Mouse (Mus musculus) kidney, embryonic 15.5 days (tissue): Measurements from ENCODE around the gene Vmn1r28. TPM values are rescaled to one million over a fixed set of nuclear protein-coding genes. Genes with fewer than 3 reads are reported as not detected.
"Not testable (repeated sequence)": the region's sequence is repeated elsewhere in the genome, so short reads cannot be mapped to it uniquely, and the experiment has no call there.

ENCODE experiments used
- ATAC-seq: fragments of 200-750 bp; cut with Nextera tagmentation; replicated peaks from 2 replicates; pipeline ENCODE4 v1.8.0; 2017; ENCODE audit warnings: moderate TSS enrichment; ENCODE audit not compliant: low FRiP score
- H3K27ac ChIP-seq: fragments of 300-500 bp; sonication (generic); 2 replicates; pipeline ENCODE4 v1.5.1; 2015; ENCODE audit warnings: mild to moderate bottlenecking, inconsistent platforms
- H3K27me3 ChIP-seq: fragments of 300-500 bp; sonication (generic); 2 replicates; pipeline ENCODE4 v1.6.1; 2015; ENCODE audit warnings: inconsistent platforms
- H3K36me3 ChIP-seq: fragments of 300-500 bp; sonication (generic); 2 replicates; pipeline ENCODE4 v1.6.1; 2015; ENCODE audit warnings: inconsistent platforms
- H3K4me1 ChIP-seq: fragments of 300-500 bp; sonication (generic); 2 replicates; pipeline ENCODE4 v1.6.1; 2015; ENCODE audit warnings: inconsistent platforms
- H3K4me2 ChIP-seq: fragments of 300-500 bp; sonication (generic); 2 replicates; pipeline ENCODE4 v1.6.1; 2015; ENCODE audit warnings: moderate library complexity, mild to moderate bottlenecking, inconsistent platforms
- H3K4me3 ChIP-seq: fragments of 300-500 bp; sonication (generic); replicated peaks from 2 replicates; pipeline ENCODE4 v1.5.1; 2015; ENCODE audit warnings: mild to moderate bottlenecking, inconsistent platforms
- H3K9ac ChIP-seq: fragments of 300-500 bp; sonication (generic); 2 replicates; pipeline ENCODE4 v1.6.1; 2015; ENCODE audit warnings: mild to moderate bottlenecking, inconsistent platforms
- H3K9me3 ChIP-seq: fragments of 300-500 bp; sonication (generic); replicated peaks from 2 replicates; pipeline ENCODE4 v1.6.1; 2016; ENCODE audit warnings: inconsistent platforms
- WGBS: fragments of 180-500 bp; shearing (Covaris S2); methylation state at CpG from one replicate; pipeline ENCODE4 v1.1.7; 2015; ENCODE audit warnings: mixed read lengths; 5-methylcytosine and 5-hydroxymethylcytosine counted together
- polyA plus RNA-seq: library from polyadenylated mRNA; unstranded; fragments of >200 nt; fragmentation: Nextera tagmentation; extraction: Ambion mirVana; gene quantifications from 2 replicates; pipeline ENCODE4 v1.2.1, GENCODE M21; 2015

Gene Vmn1r28
- not detected in 2 replicates for polyA plus RNA-seq

DNA sequence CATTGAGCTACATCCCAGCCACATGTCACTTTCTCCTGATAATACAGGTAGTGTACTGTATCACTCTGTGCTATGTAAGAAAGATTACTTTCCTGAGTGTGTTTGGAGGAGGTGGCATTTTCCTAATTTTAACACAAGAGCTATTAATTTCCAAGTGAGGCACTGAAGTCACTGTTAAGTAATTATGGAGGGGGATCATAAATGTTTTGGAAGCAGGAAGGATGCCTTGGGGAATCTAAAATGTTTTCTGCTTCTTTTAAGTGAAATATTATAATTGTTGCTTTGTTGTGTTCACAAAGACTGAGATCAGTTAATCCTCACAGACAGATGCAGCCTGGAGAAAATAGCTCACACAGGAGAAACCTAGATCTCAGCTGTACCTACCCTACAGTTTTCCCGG lies at the start of gene Vmn1r28:
Vmn1r28 (plus strand) TSS at position 301 of the 400 bp plus-strand sequence.
- Histone ChIP-seq H3K9me3 (no peaks in the 10 kb centered on the region), H3K4me3 (no peak within 1 kb of the TSS), H3K27ac (no peak within 1 kb of the TSS), H3K4me1 (no peaks in the 10 kb centered on the region), H3K9ac (no peak within 1 kb of the TSS), H3K27me3 (no peaks in the 10 kb centered on the region), H3K36me3 (no peaks in the 10 kb centered on the region), H3K4me2 (no peak within 1 kb of the TSS)
- WGBS: 88% methylated on average over 1 of the region's 1 CpGs
- no peak for ATAC-seq

GRCm38 (mm10) chr6:58216119-58216518 lies 45.7 kb upstream of the Vmn1r28 start:
- no peak overlapping the region for H3K4me2 ChIP-seq
- no peaks in the 10 kb centered on the region for H3K36me3 ChIP-seq
- 80% methylated on average over 2 of the region's 2 CpGs for WGBS
- H3K4me1 ChIP-seq: no peaks in the 10 kb centered on the region
- H3K27me3 ChIP-seq: no peaks in the 10 kb centered on the region
- H3K27ac ChIP-seq: no peak overlapping the region
- no peak for ATAC-seq
- H3K9ac ChIP-seq: no peak overlapping the region
- H3K4me3 ChIP-seq: no peak overlapping the region
- H3K9me3 ChIP-seq: no peaks in the 10 kb centered on the region

- Histone ChIP-seq H3K9ac (no peak within 1 kb of the TSS), H3K4me2 (no peak within 1 kb of the TSS), H3K27me3 (no peaks in the 10 kb centered on the region), H3K36me3 (no peaks in the 10 kb centered on the region), H3K27ac (no peak within 1 kb of the TSS), H3K4me1 (no peaks in the 10 kb centered on the region), H3K9me3 (no peaks in the 10 kb centered on the region), H3K4me3 (no peak within 1 kb of the TSS)
- ATAC-seq: no peak
- WGBS: 82% methylated on average over 2 of the region's 2 CpGs
These were observed 43.1 kb upstream of the Vmn1r28 start, which contains the start of gene Vmn1r27 for GRCm38 (mm10) chr6:58218721-58219120. TSS of gene Vmn1r27 (minus strand) at chr6:58218821.

DNA sequence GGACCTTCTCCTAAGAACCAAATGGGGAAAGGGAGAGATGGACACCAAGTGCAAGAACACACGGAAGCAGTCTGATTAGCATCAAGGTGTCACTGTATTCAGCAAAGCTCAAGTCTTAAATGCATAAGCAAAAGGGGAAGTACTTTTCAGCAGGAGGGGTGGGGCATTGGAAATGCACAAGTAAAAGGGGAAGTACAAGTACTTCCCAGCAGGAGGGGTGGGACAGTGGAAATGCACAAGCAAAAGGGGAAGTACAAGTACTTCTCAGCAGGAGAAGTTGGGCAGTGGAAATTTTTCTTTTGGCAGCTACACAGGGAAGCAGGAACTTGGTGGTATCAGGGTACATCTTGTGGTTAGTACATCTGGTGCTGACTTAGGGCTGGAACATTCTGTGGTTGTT lies 17.8 kb downstream of the Vmn1r28 start:
- not testable (repeated sequence) for H3K27me3 ChIP-seq, H3K36me3 ChIP-seq, H3K9me3 ChIP-seq, H3K9ac ChIP-seq, ATAC-seq, H3K27ac ChIP-seq, H3K4me3 ChIP-seq, H3K4me1 ChIP-seq, H3K4me2 ChIP-seq
- WGBS: 100% methylated on average over 1 of the region's 1 CpGs

- Histone ChIP-seq H3K36me3 (no peaks in the 10 kb centered on the region), H3K27me3 (no peaks in the 10 kb centered on the region), H3K9me3 (no peaks in the 10 kb centered on the region), H3K4me2 (no peak overlapping the region), H3K4me3 (no peak overlapping the region), H3K27ac (no peak overlapping the region), H3K4me1 (no peaks in the 10 kb centered on the region), H3K9ac (no peak overlapping the region)
- ATAC-seq: no peak
- 79% methylated on average over 2 of the region's 2 CpGs for WGBS
These were observed 30.4 kb downstream of the Vmn1r28 start for GRCm38 (mm10) chr6:58292201-58292600.

DNA sequence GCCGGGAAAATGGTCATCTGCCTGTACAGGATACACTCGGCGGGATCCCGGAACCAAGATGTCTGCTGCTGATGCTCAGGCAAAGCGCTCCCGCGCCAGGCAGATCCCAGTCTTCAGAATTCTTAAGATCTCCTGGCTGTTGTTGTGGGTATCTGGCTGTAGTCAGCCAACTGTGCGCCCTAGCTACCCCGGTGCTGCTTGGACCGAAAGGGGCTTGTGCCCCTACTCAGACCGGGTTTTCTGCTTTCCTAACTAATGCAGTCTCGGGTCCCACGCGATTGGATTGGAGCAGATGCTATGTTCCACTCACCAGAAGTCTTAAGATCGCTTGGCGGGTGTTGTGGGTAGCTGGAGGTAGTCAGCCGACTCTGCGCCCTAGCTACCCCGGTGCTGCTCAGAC lies 36.7 kb downstream of the Vmn1r28 start:
- H3K4me2 ChIP-seq, H3K4me1 ChIP-seq, H3K27me3 ChIP-seq, ATAC-seq, H3K9me3 ChIP-seq, H3K4me3 ChIP-seq, H3K9ac ChIP-seq, H3K27ac ChIP-seq, H3K36me3 ChIP-seq: not testable (repeated sequence)
- WGBS: 83% methylated on average over 19 of the region's 19 CpGs

- Histone ChIP-seq H3K9me3 (no peaks in the 10 kb centered on the region), H3K4me3 (no peak within 1 kb of the TSS), H3K9ac (no peak within 1 kb of the TSS), H3K36me3 (no peaks in the 10 kb centered on the region), H3K4me2 (no peak within 1 kb of the TSS), H3K27me3 (no peaks in the 10 kb centered on the region), H3K4me1 (no peaks in the 10 kb centered on the region), H3K27ac (no peak within 1 kb of the TSS)
- ATAC-seq: no peak
These were observed 39.4 kb downstream of the Vmn1r28 start, which contains the start of gene Vmn1r29 for GRCm38 (mm10) chr6:58301249-58301648. TSS of gene Vmn1r29 (plus strand) at chr6:58301549.

Other genes with a start within 250 kb of the Vmn1r28 start
- not detected in 2 replicates for gene Vmn1r26, start 246.9 kb upstream of the Vmn1r28 start, polyA plus RNA-seq
- not detected in 2 replicates for gene Vmn1r27, start 43.2 kb upstream of the Vmn1r28 start, polyA plus RNA-seq
- gene Vmn1r29, start 39.5 kb downstream of the Vmn1r28 start, polyA plus RNA-seq: not detected in 2 replicates
- gene Vmn1r30, start 181.3 kb downstream of the Vmn1r28 start, polyA plus RNA-seq: not detected in 2 replicates
- not detected in 2 replicates for gene Vmn1r31, start 213.3 kb downstream of the Vmn1r28 start, polyA plus RNA-seq